Mouse (Mus musculus) embryo, embryonic 10.5 days (tissue): Measurements from ENCODE around the gene Ccdc194.

Experiments
- DNase-seq: peaks from one replicate; pipeline ENCODE4 v3.0.0-alpha.2; 2015; ENCODE audit warnings: low spot score

Ccdc194 gene

DNA sequence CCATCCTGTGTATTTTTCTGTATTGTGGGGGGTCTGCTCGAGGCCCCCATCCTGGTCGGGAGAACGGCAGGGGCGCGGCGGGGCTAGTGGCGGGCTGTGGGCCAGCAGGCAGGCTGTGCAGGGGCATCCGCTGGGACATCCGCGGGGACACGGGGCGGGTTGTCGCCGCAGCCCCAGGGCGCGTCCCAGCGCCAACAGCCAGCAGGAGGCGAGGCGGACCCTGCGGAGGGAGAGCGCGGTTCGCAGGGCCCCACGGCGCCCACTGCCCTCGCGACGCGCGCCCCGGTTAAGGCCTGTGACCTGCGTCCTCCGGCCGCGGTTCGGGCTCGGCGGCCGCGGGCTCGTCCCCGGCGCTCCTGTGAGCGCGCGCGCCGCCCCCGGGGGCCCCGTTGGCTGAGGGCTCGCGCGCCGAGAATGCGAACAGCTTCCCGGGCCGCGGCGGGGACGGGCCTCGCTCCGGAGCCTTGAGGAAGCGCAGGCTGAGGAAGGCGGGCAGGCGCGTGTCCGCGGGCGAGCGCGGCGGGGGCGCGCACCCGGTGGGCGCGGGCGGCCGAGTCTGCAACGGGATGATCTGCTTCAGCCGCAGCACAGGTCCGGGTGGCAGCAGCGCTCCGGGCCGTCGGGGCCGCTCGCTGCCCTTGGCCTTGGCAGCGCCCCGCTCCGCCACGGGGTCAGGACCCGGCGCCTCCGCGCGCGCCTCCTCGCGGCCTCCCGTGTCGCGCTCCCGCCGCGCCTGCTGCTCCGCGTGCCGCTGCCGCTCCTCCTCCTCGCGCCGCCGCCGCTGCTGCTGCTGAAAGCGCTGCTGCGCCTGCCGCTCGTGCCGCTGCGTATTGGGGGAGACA lies 49.2 kb downstream of the Ccdc194 start:
- DNase-seq = peak; percentile 84

DNA sequence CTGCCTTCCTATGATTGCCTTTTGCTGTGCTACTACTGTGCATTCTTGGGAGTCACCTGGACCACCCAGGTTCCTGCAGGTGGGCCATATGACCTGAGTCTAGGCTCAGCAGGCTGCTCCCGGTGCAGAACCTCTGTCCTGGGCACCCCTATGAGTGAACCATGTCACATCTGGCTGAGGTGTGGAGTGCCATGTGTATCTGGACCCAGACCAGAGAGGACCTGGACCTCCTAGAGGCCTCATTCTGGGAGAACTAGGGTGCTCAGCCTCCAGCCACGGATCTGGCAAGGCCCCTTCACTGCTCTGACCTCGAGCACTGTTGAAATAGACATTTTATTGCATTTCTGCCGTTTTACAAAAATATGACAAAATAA lies 49.8 kb downstream of the Ccdc194 start:
- DNase-seq = peak; percentile 16

DNA sequence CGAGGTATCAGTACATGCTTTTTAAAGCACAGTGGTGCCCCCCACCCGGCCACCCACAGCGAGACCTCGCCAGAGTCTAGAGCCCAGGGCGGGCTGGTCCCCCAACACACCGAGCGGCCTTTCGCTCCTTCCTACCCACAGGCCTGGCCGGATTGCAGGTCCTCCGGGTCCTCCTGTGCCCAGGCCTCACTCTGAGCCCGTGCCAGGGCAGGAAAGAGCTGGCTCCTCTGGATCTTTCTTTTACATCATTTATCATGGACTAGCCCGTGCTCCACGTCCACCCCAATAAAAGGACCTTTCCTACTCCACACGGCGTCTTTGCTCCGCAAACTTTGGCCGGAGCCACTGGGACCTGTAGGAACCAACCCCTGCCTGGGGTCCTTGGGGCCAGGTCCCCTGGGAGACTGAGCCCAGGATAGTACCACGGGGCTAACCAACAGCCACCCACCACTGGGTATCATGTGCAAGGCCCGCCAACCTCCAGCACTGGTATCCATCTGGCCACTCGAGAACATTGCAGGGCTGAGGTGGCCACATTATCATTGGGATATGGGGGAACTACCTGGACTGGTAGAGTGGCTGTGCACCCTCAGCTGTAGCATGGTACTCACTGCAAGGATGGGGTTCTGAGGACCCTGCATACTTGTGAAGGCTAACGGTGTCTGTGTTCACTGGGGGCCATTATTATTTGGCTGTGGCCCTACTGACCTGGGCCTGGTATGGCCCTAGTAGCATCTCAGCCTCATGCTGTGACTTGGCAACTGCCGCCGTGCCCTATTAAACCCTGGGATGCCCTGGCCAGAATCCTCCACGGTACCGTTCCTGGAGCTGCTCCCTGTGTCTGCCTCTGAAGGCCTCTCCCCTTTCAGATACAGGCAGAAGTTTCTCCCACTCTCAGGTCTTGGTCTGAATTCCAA lies 50.5 kb downstream of the Ccdc194 start:
- no peak for DNase-seq

DNA sequence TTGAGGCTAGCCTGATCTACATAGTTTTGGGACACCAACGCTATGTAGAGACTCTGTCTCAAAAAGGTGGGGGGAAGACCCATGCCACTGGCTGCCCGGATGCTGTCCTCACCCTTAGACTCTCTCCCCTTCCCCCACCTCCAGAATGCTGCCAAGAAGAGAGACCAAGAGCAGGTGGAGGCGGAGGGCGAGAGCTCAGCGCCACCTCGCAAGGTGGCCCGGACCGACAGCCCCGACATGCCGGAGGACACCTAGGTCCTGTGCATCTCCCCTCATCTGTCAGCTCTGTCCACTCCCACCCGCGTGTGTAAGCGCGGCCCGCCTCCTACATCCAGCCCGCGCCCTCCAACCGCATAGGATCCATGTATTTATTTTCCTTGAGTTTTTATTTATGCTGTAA lies 51.2 kb downstream of the Ccdc194 start:
- DNase-seq = no peak

GRCm38 (mm10) chr8:71472601-71473386 lies 52.7 kb downstream of the Ccdc194 start:
- DNase-seq = no peak

GRCm38 (mm10) chr8:71471861-71472260 lies 53.6 kb downstream of the Ccdc194 start:
- no peak for DNase-seq

- no peak for DNase-seq
These were observed 54.6 kb downstream of the Ccdc194 start for GRCm38 (mm10) chr8:71470913-71471255.

DNA sequence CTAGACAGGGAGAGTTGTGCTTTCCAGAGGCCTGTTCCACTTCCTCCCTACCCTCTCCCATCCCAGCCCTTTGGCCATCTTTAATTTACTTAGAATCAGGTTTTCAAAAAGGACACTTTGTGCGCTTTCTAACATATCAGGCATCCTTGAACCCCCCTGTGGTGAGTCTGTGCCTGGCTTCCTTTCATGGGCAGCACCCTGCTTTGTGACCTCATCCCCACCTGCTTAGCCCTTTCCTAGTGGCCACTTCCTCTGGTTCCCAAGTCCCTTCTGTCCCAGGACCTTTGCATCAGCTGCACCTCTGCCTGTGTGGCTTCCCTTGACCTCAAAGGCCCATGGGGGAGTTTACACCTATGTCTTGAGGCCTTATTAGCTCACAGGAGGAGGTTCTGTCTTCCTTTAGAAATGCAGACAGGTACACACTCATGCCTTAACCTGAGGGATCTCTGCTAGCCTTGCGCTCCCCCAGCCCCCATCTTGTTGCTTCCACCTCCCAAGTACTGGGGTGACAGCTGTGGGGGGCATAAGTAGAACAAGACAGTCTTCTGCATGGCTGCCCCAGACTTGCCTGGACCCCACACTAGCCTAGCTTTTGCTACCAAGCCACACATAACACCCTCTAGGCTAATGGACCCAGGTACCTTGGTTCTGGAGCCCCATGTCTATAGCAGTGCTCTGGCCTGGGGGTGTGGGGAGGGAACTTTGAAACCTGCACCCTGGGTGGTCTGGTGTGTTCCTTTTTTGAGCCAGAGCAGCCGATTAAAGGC lies 55.2 kb downstream of the Ccdc194 start:
- no peak for DNase-seq
